Mouse (Mus musculus): ENCODE measurements around the gene Fap.

- TF ChIP-seq POLR2A (IDR thresholded peaks at IDR 0.05; ENCODE audit: borderline replicate concordance, low read depth, low read length), result no peak
- TF ChIP-seq CTCF (IDR thresholded peaks at IDR 0.05; ENCODE audit: low read depth, low read length), result no peak
These were observed 75.1 kb downstream of the Fap start for GRCm38 (mm10) chr2:62498821-62499220.

Data from bone marrow macrophage, adult 2 months (primary cell).